Mouse (Mus musculus): ENCODE data around the gene Nkiras1. TPM values are rescaled to one million over a fixed set of nuclear protein-coding genes. Genes with fewer than 3 reads are reported as not detected.
"Not testable (repeated sequence)": the region's sequence is repeated elsewhere in the genome, so short reads cannot be mapped to it uniquely, and the experiment has no call there.

Gene Nkiras1
- polyA plus RNA-seq, 1 experiment from 2014 or later: 10.2 TPM

DNA sequence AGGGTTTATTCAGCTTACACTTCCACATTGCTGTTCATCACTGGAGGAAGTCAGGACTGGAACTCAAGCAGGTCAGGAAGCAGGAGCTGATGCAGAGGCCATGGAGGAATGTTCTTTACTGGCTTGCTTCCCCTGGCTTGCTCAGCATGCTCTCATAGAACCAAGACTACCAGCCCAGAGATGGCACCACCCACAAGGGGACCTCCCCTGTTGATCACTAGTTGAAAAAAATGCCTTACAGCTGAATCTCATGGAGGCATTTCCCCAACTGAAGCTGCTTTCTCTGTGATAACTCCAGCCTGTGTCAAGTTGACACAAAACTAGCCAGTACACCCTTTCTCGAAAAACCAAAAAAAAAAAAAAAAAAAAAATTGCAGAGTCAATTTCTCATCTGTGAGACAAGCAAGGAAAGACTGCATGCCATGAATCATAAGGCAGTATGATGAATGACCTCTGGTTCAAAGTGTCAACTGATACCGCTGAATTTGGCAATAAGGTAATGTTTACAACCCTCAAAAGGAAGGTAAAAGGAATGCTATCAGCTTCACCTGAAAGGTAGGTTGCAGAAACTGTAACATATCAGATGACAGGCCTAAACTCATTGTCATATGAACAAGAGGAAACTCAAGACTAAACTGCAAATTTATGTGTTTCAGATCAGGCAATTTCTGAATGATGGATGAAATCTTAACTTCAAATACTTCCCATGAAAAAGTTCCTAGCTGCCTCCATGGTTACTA is 34.3 kb upstream of the Nkiras1 start:
- DNase-seq (ENCODE audit: low spot score); H3K4me2 ChIP-seq (ENCODE audit: low read depth, severe bottlenecking); H3K4me1 ChIP-seq (ENCODE audit: control insufficient read depth, insufficient read depth, low read length); H3K9me3 ChIP-seq (ENCODE audit: control insufficient read depth, low read length); H3K9ac ChIP-seq (ENCODE audit: low read length); H3K27ac ChIP-seq (replicated peaks; ENCODE audit: low read depth, low read length); ATAC-seq (ENCODE audit: insufficient number of reproducible peaks, low FRiP score, low TSS enrichment, low read depth); H3K36me3 ChIP-seq (ENCODE audit: control insufficient read depth, insufficient read depth, low read length); H3K27me3 ChIP-seq (ENCODE audit: control insufficient read depth, insufficient read depth, low read length); H3K4me3 ChIP-seq (ENCODE audit: low read depth, low read length): not testable (repeated sequence)
- 87% methylated on average over 2 of the region's 2 CpGs for WGBS

DNA sequence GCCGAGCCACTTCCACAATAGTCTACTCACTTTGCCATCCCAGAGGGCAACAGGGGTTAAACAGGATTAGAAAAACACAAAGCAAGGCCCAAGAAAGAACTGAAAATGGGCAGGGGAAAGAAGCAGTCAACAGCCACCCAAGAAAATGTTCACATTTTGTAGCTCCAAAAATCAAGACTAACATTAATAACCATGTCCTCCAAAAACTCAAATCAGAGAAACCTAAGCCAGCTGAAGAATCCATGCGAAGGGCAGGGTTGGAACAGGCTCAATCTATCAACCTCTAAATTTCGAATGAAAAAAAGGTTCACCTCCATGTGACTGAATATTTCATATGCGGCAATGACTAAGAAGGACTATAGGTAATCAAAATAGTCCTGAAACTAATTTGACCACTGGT is 33.6 kb upstream of the Nkiras1 start:
- no peak overlapping the region for H3K27ac ChIP-seq (replicated peaks; ENCODE audit: low read depth, low read length)
- ATAC-seq (ENCODE audit: insufficient number of reproducible peaks, low FRiP score, low TSS enrichment, low read depth): no peak

DNA sequence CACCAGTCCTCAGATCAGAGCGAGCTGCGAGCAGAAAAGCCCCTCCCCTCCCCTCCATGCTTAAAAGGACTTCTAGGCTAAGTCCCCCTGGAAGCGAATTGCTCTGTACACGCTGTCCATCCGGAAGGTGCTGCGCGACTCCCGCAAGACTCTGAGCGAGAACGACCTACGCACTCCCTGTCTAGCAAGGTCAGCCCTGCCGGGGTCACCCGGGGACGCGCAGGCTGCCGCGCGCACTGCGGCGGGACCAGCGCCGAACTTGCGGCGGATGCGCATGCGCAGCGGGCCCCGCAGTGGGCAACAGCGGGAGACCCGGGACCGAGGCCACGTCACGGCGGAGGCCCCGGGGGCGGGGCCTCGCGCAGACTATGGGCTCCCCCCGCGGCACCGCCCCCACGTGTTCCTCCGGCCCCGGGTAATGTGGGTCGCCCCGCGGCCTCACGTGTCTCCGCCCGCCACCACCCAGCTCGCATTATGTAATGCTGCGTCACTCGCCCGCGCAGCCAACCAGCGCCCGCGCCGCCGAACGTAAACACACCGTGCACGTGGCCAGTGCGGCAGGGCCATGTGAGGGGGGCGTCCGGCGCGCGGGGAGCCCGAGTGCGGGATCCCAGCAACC is 32.7 kb upstream of the Nkiras1 start:
- Histone ChIP-seq H3K4me3 (ENCODE audit: low read depth, low read length) (peak overlapping the region; percentile 75), H3K9ac (ENCODE audit: low read length) (peak overlapping the region; percentile 68), H3K36me3 (ENCODE audit: control insufficient read depth, insufficient read depth, low read length) (no peaks in the 10 kb centered on the region), H3K4me2 (ENCODE audit: low read depth, severe bottlenecking) (peak overlapping the region; percentile 73), H3K27ac (replicated peaks; ENCODE audit: low read depth, low read length) (peak overlapping the region; percentile 69), H3K9me3 (ENCODE audit: control insufficient read depth, low read length) (no peaks in the 10 kb centered on the region; the same call in 1 of the 2 replicates), H3K27me3 (ENCODE audit: control insufficient read depth, insufficient read depth, low read length) (no peaks in the 10 kb centered on the region), H3K4me1 (ENCODE audit: control insufficient read depth, insufficient read depth, low read length) (no peaks in the 10 kb centered on the region)
- DNase-seq (ENCODE audit: low spot score) (peak; percentile 97), ATAC-seq (ENCODE audit: insufficient number of reproducible peaks, low FRiP score, low TSS enrichment, low read depth) (peak; percentile 91)
- WGBS: under 1% methylated on average over 64 of the region's 71 CpGs

More for the DNA sequence above, 33.6 kb upstream of the Nkiras1 start:
- Histone ChIP-seq H3K36me3 (ENCODE audit: control insufficient read depth, insufficient read depth, low read length) (no peaks in the 10 kb centered on the region), H3K4me3 (ENCODE audit: low read depth, low read length) (no peak overlapping the region), H3K4me2 (ENCODE audit: low read depth, severe bottlenecking) (no peak overlapping the region), H3K9ac (ENCODE audit: low read length) (no peak overlapping the region), H3K27me3 (ENCODE audit: control insufficient read depth, insufficient read depth, low read length) (no peaks in the 10 kb centered on the region), H3K4me1 (ENCODE audit: control insufficient read depth, insufficient read depth, low read length) (no peaks in the 10 kb centered on the region), H3K9me3 (ENCODE audit: control insufficient read depth, low read length) (no peaks in the 10 kb centered on the region; the same call in 1 of the 2 replicates)
- no peak for DNase-seq (ENCODE audit: low spot score)
- 73% methylated on average over 4 of the region's 4 CpGs for WGBS

GRCm38 (mm10) chr14:18238750-18239731 is 31.9 kb upstream of the Nkiras1 start, which contains the start of gene Nr1d2:
Gene Nr1d2 (minus strand): TSS chr14:18239127.
- Histone ChIP-seq H3K4me1 (ENCODE audit: control insufficient read depth, insufficient read depth, low read length) (no peaks in the 10 kb centered on the region), H3K27ac (replicated peaks; ENCODE audit: low read depth, low read length) (peak within 1 kb of the TSS; percentile 69), H3K9me3 (ENCODE audit: control insufficient read depth, low read length) (no peaks in the 10 kb centered on the region; the same call in 1 of the 2 replicates), H3K36me3 (ENCODE audit: control insufficient read depth, insufficient read depth, low read length) (no peaks in the 10 kb centered on the region), H3K4me3 (ENCODE audit: low read depth, low read length) (peak within 1 kb of the TSS; percentile 75), H3K4me2 (ENCODE audit: low read depth, severe bottlenecking) (peak within 1 kb of the TSS; percentile 73), H3K9ac (ENCODE audit: low read length) (peak within 1 kb of the TSS; percentile 68), H3K27me3 (ENCODE audit: control insufficient read depth, insufficient read depth, low read length) (no peaks in the 10 kb centered on the region)
- ATAC-seq (ENCODE audit: insufficient number of reproducible peaks, low FRiP score, low TSS enrichment, low read depth) (peak; percentile 95), DNase-seq (ENCODE audit: low spot score) (peak; percentile 99)
- under 1% methylated on average over 57 of the region's 66 CpGs for WGBS

DNA sequence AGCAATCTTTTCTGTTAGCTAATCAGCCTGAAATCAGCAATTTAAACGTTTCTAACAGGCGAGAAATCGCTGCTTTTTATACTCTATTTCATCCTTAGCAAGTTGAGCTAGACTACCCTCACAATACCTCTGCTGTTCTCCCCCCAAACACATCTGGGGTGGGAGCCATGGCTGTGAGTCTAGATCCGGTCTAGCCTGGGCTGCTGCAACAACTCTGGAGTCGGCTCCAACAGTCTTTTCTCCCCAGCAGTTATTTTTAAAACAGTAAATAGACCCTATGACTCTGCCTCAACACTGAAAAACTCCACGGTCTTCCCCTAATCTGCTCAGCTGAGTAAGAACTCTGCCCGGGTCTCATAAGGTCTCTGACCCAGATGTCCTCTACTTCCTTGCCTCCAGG is 30.8 kb upstream of the Nkiras1 start:
- DNase-seq (ENCODE audit: low spot score): no peak
- 71% methylated on average over 7 of the region's 7 CpGs for WGBS
- no peak for ATAC-seq (ENCODE audit: insufficient number of reproducible peaks, low FRiP score, low TSS enrichment, low read depth)
- H3K9me3 ChIP-seq (ENCODE audit: control insufficient read depth, low read length): no peaks in the 10 kb centered on the region; the same call in 1 of the 2 replicates
- no peaks in the 10 kb centered on the region for H3K27me3 ChIP-seq (ENCODE audit: control insufficient read depth, insufficient read depth, low read length)
- no peak overlapping the region for H3K4me2 ChIP-seq (ENCODE audit: low read depth, severe bottlenecking)
- H3K27ac ChIP-seq (replicated peaks; ENCODE audit: low read depth, low read length): no peak overlapping the region
- H3K4me3 ChIP-seq (ENCODE audit: low read depth, low read length): no peak overlapping the region
- H3K9ac ChIP-seq (ENCODE audit: low read length): no peak overlapping the region
- H3K36me3 ChIP-seq (ENCODE audit: control insufficient read depth, insufficient read depth, low read length): no peaks in the 10 kb centered on the region
- no peaks in the 10 kb centered on the region for H3K4me1 ChIP-seq (ENCODE audit: control insufficient read depth, insufficient read depth, low read length)

GRCm38 (mm10) chr14:18241786-18242185 is 29.1 kb upstream of the Nkiras1 start:
- no peaks in the 10 kb centered on the region for H3K4me1 ChIP-seq (ENCODE audit: control insufficient read depth, insufficient read depth, low read length)
- no peak overlapping the region for H3K9ac ChIP-seq (ENCODE audit: low read length)
- no peaks in the 10 kb centered on the region; the same call in 1 of the 2 replicates for H3K9me3 ChIP-seq (ENCODE audit: control insufficient read depth, low read length)
- no peak overlapping the region for H3K27ac ChIP-seq (replicated peaks; ENCODE audit: low read depth, low read length)
- ATAC-seq (ENCODE audit: insufficient number of reproducible peaks, low FRiP score, low TSS enrichment, low read depth) (no peak), DNase-seq (ENCODE audit: low spot score) (no peak)
- H3K4me3 ChIP-seq (ENCODE audit: low read depth, low read length): no peak overlapping the region
- H3K4me2 ChIP-seq (ENCODE audit: low read depth, severe bottlenecking): no peak overlapping the region
- no peaks in the 10 kb centered on the region for H3K36me3 ChIP-seq (ENCODE audit: control insufficient read depth, insufficient read depth, low read length)
- WGBS: 87% methylated on average over 4 of the region's 4 CpGs
- no peaks in the 10 kb centered on the region for H3K27me3 ChIP-seq (ENCODE audit: control insufficient read depth, insufficient read depth, low read length)

DNA sequence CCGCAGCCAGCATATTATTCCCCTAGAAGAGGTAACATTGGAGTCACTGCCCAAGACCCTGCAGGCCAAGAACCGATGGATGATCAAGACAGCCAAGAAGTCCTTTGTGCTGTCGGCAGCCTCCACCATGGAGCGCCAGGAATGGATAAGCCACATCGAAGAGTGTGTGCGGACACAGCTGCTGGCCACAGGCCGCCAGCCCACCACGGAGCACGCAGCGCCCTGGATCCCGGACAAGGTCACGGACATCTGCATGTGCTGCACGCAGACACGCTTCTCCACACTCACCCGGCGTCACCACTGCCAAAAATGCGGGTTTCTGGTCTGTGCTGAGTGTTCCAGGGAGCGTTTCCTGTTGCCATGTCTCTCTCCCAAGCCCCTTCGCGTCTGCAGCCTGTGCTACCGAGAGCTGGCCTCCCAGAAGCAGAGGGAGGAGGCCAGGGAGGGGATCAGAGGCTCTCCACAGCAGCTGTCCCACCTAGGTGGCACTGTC is 28.3 kb upstream of the Nkiras1 start:
- no peak overlapping the region for H3K4me3 ChIP-seq (ENCODE audit: low read depth, low read length)
- H3K9me3 ChIP-seq (ENCODE audit: control insufficient read depth, low read length): no peaks in the 10 kb centered on the region; the same call in 1 of the 2 replicates
- DNase-seq (ENCODE audit: low spot score) (no peak), ATAC-seq (ENCODE audit: insufficient number of reproducible peaks, low FRiP score, low TSS enrichment, low read depth) (no peak)
- no peak overlapping the region for H3K9ac ChIP-seq (ENCODE audit: low read length)
- no peaks in the 10 kb centered on the region for H3K4me1 ChIP-seq (ENCODE audit: control insufficient read depth, insufficient read depth, low read length)
- H3K27me3 ChIP-seq (ENCODE audit: control insufficient read depth, insufficient read depth, low read length): no peaks in the 10 kb centered on the region
- H3K4me2 ChIP-seq (ENCODE audit: low read depth, severe bottlenecking): no peak overlapping the region
- no peaks in the 10 kb centered on the region for H3K36me3 ChIP-seq (ENCODE audit: control insufficient read depth, insufficient read depth, low read length)
- no peak overlapping the region for H3K27ac ChIP-seq (replicated peaks; ENCODE audit: low read depth, low read length)
- 88% methylated on average over 21 of the region's 21 CpGs for WGBS

DNA sequence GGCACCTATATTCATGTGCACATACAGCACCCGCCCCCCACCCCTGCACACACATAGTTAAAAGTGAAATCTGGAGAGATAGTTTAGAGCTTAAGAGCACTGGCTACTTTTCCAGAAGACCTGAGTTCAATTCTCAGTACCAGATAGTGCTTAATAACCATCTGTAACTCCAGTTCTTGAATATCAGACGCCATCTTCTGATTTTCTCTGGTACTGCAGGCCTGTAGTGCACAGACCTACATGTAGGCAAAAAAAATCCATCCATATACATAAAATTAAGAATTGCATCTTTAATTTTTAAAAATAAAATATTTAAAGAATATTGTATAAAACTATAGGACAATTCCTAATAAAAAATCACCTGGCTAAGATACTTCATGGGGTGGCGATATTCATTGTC is 9.7 kb upstream of the Nkiras1 start:
- Histone ChIP-seq H3K9ac (ENCODE audit: low read length) (no peak overlapping the region), H3K4me1 (ENCODE audit: control insufficient read depth, insufficient read depth, low read length) (no peaks in the 10 kb centered on the region), H3K27ac (replicated peaks; ENCODE audit: low read depth, low read length) (no peak overlapping the region), H3K4me3 (ENCODE audit: low read depth, low read length) (no peak overlapping the region), H3K4me2 (ENCODE audit: low read depth, severe bottlenecking) (no peak overlapping the region), H3K9me3 (ENCODE audit: control insufficient read depth, low read length) (no peaks in the 10 kb centered on the region), H3K27me3 (ENCODE audit: control insufficient read depth, insufficient read depth, low read length) (no peaks in the 10 kb centered on the region), H3K36me3 (ENCODE audit: control insufficient read depth, insufficient read depth, low read length) (no peaks in the 10 kb centered on the region)
- ATAC-seq (ENCODE audit: insufficient number of reproducible peaks, low FRiP score, low TSS enrichment, low read depth) (no peak), DNase-seq (ENCODE audit: low spot score) (no peak)
- 81% methylated on average over 3 of the region's 3 CpGs for WGBS
